ENCODE assay signal across 11 mouse cellular contexts in the genomic region with DNA sequence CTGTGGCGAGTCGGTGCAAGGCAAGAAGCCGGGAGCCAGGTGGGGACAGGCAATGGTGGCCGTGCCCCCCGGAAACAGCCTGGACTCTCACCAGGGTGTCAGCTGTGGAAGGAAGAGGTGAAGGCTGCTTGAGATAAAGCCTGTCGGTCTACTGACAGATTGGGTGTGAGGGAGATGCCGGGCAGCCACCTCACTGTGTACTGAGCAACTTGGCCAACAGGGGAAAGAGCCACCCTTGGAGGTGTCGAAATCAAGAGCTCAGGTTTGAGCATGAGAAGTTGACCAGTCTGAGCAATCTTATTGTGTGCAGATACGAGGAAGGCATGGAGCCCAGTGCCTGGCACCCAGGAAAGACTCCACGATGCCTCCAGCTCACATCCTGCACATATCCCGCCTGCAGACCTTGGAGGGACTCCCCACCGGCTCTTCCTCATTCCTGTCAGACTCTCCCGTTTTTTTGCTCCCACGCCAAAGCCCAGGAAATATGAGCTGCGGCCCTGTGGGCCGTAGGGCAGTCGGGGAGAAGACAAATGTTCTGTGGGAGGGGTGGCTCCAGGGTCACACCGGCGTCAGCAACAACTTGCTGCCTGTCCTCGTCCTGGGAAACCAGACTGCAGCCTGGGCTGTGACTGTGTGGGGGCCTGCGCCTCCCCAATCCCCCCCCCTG.
DNase-seq lines count a peak whose midpoint lies in the region; ATAC-seq and TF ChIP-seq lines count a peak whose summit lies in the region.
"Had no signal": no experiment of that assay in that cellular context is flagged by ENCODE, and none has a peak within 500 bp of the region (broad histone marks: within the 10 kb centered on the region; RNA-seq: fewer than 3 reads in every experiment).

No protein-coding gene starts in this region.

- no peak overlapping the region for H3K9ac ChIP-seq in heart, adult 2 months (ENCODE audit: low read depth, low read length)
- H3K9ac ChIP-seq in liver, embryonic 11.5 days (ENCODE audit: low read depth, low read length): no peak overlapping the region
- no peak overlapping the region for H3K9ac ChIP-seq in liver, embryonic 12.5 days
- no peak overlapping the region for H3K9ac ChIP-seq in limb, embryonic 12.5 days (replicated peaks)

- H3K4me1 ChIP-seq in heart, embryonic 10.5 days: peaks cover 49% of the 10 kb centered on the region
- H3K4me1 ChIP-seq in heart, adult 2 months (ENCODE audit: control insufficient read depth, insufficient read depth, low read length): peaks cover 11% of the 10 kb centered on the region
- peaks cover 14% of the 10 kb centered on the region for H3K4me1 ChIP-seq in liver, embryonic 11.5 days (replicated peaks; ENCODE audit: control insufficient read depth, insufficient read depth, low read length)
- peaks cover 10% of the 10 kb centered on the region for H3K4me1 ChIP-seq in liver, embryonic 12.5 days
- H3K4me1 ChIP-seq in limb, embryonic 12.5 days (replicated peaks): peaks cover 36% of the 10 kb centered on the region

- TF ChIP-seq POLR2A in heart, adult 2 months (IDR thresholded peaks at IDR 0.05; ENCODE audit: insufficient read depth, low read depth, low read length): no peak

- intact Hi-C loops in heart, adult 2 months (cut with DNase I): no loop called here
- intact Hi-C loops in gastrocnemius, adult 2 months (cut with DNase I): no loop called here

- TF ChIP-seq CTCF in heart, adult 2 months (IDR thresholded peaks at IDR 0.05): no peak
- no peak for TF ChIP-seq CTCF in gastrocnemius, adult 2 months (IDR thresholded peaks at IDR 0.05)

- H3K9me3 ChIP-seq in heart, embryonic 10.5 days: no peaks in the 10 kb centered on the region
- H3K9me3 ChIP-seq in liver, embryonic 11.5 days (ENCODE audit: control insufficient read depth, low read length): no peaks in the 10 kb centered on the region
- H3K9me3 ChIP-seq in liver, embryonic 12.5 days (replicated peaks): no peaks in the 10 kb centered on the region
- no peaks in the 10 kb centered on the region for H3K9me3 ChIP-seq in limb, embryonic 12.5 days

- ATAC-seq in liver, embryonic 11.5 days (replicated peaks; ENCODE audit: low FRiP score): no peak
- ATAC-seq in liver, embryonic 12.5 days: no peak
- no peak for ATAC-seq in limb, embryonic 12.5 days (ENCODE audit: insufficient number of reproducible peaks, insufficient read depth, low FRiP score, low TSS enrichment, low read depth)
- no peak for ATAC-seq in CD4-positive, CD25-positive, alpha-beta regulatory T cell, adult 4 months
- ATAC-seq: Patski had no signal

- no peak overlapping the region for H3K4me2 ChIP-seq in liver, embryonic 11.5 days
- H3K4me2 ChIP-seq in liver, embryonic 12.5 days: no peak overlapping the region
- 0 out of 2 replicates have a peak overlapping the region, but pooled peaks have one; percentile 10 for H3K4me2 ChIP-seq in limb, embryonic 12.5 days

- no peak for TF ChIP-seq EP300 in heart, adult 2 months (IDR thresholded peaks at IDR 0.05; ENCODE audit: insufficient read depth, low read depth, low read length)

- H3K36me3 ChIP-seq in heart, embryonic 10.5 days: no peaks in the 10 kb centered on the region
- H3K36me3 ChIP-seq in heart, adult 2 months (ENCODE audit: control insufficient read depth, insufficient read depth, low read length): no peaks in the 10 kb centered on the region
- H3K36me3 ChIP-seq in liver, embryonic 11.5 days (ENCODE audit: control insufficient read depth, insufficient read depth, low read length): no peaks in the 10 kb centered on the region
- no peaks in the 10 kb centered on the region for H3K36me3 ChIP-seq in liver, embryonic 12.5 days
- no peaks in the 10 kb centered on the region for H3K36me3 ChIP-seq in limb, embryonic 12.5 days

- no peak for DNase-seq in heart, embryonic 10.5 days (ENCODE audit: low spot score)
- no peak for DNase-seq in heart, adult 2 months
- DNase-seq in liver, embryonic 11.5 days (ENCODE audit: low spot score): no peak
- peak; percentile 45 for DNase-seq in embryo, embryonic 10.5 days (ENCODE audit: low spot score)
- DNase-seq in gastrocnemius, adult 2 months: no peak
- DNase-seq: B cell, adult 2 months; retina, postnatal 1 day had no signal

- peak overlapping the region; percentile 71 for H3K27ac ChIP-seq in heart, embryonic 10.5 days
- no peak overlapping the region for H3K27ac ChIP-seq in heart, adult 2 months
- H3K27ac ChIP-seq in liver, embryonic 11.5 days (ENCODE audit: low read depth, low read length): peak overlapping the region; percentile 32; the same call in 1 of the 2 replicates
- no peak overlapping the region for H3K27ac ChIP-seq in liver, embryonic 12.5 days
- H3K27ac ChIP-seq in limb, embryonic 12.5 days: no peak overlapping the region
- no peak overlapping the region for H3K27ac ChIP-seq in gastrocnemius, adult 2 months

- 9% methylated on average over 21 of the region's 21 CpGs for WGBS in heart, embryonic 10.5 days
- 30% methylated on average over 21 of the region's 21 CpGs for WGBS in heart, adult 2 months
- WGBS in liver, embryonic 11.5 days: 19% methylated on average over 21 of the region's 21 CpGs
- 27% methylated on average over 21 of the region's 21 CpGs for WGBS in liver, embryonic 12.5 days (ENCODE audit: insufficient replicate concordance)
- WGBS in limb, embryonic 12.5 days: 19% methylated on average over 21 of the region's 21 CpGs

- H3K79me2 ChIP-seq in heart, adult 2 months (replicated peaks; ENCODE audit: control insufficient read depth, insufficient read depth, low read length): no peaks in the 10 kb centered on the region

- peaks cover 30% of the 10 kb centered on the region for H3K27me3 ChIP-seq in heart, embryonic 10.5 days (ENCODE audit: insufficient read depth, poor library complexity, severe bottlenecking)
- H3K27me3 ChIP-seq in heart, adult 2 months (ENCODE audit: control insufficient read depth, insufficient read depth, low read length): no peaks in the 10 kb centered on the region; the same call in none of the 2 replicates
- H3K27me3 ChIP-seq in liver, embryonic 11.5 days (replicated peaks; ENCODE audit: control insufficient read depth, insufficient read depth, low read length): peaks cover 16% of the 10 kb centered on the region
- H3K27me3 ChIP-seq in liver, embryonic 12.5 days (replicated peaks): peaks cover 58% of the 10 kb centered on the region
- H3K27me3 ChIP-seq in limb, embryonic 12.5 days: peaks cover 71% of the 10 kb centered on the region
- H3K27me3 ChIP-seq: Patski had no signal

- H3K4me3 ChIP-seq in heart, embryonic 10.5 days: peak overlapping the region; percentile 10; the same call in 1 of the 2 replicates
- H3K4me3 ChIP-seq in heart, adult 2 months: no peak overlapping the region
- H3K4me3 ChIP-seq in liver, embryonic 11.5 days (ENCODE audit: low read depth, low read length): no peak overlapping the region
- no peak overlapping the region for H3K4me3 ChIP-seq in liver, embryonic 12.5 days
- H3K4me3 ChIP-seq in limb, embryonic 12.5 days (replicated peaks): no peak overlapping the region
- H3K4me3 ChIP-seq in gastrocnemius, adult 2 months: no peak overlapping the region

Comparison
In these comparisons a context has a peak if more than half of its experiments do, and no peak if none do; other contexts are left out.
1. H3K27ac ChIP-seq: peak in heart, embryonic 10.5 days (single experiment) and liver, embryonic 11.5 days (single experiment); none in heart, adult 2 months (single experiment), liver, embryonic 12.5 days (single experiment), limb, embryonic 12.5 days (single experiment) and gastrocnemius, adult 2 months (single experiment).